ENCODE assay signal across 18 mouse cellular contexts in the genomic region with DNA sequence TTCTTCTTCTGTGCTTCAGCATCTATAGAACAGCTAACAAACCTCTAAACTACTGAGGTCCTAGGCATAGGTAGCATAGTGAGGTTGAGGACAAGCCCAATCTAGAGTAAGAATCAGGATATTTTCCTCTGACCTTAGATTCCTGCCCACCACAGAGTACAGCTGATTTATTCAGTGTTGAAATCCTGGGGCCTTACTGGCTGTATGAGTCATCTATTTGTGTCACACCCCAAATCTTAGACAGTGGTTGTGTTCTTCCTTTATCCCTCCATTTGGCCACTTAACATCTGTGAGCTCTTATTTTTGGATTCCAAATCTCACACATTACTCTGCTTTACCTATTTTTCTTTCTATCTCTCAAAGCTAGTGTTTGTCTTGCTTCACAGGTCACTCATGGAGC.
"Had no signal": no experiment of that assay in that cellular context is flagged by ENCODE, and none has a peak within 500 bp of the region (broad histone marks: within the 10 kb centered on the region; RNA-seq: fewer than 3 reads in every experiment).

No protein-coding gene starts in this region.

- H3K27ac ChIP-seq: kidney, postnatal 0 days; limb, embryonic 12.5 days; limb, embryonic 15.5 days; liver, embryonic 14.5 days; lung, embryonic 15.5 days; midbrain, embryonic 10.5 days; midbrain, embryonic 13.5 days had no signal

- H3K27me3 ChIP-seq: limb, embryonic 12.5 days; limb, embryonic 15.5 days; lung, embryonic 15.5 days; megakaryocyte, embryonic 14.5 days; midbrain, embryonic 13.5 days had no signal

- H3K4me3 ChIP-seq: limb, embryonic 12.5 days; limb, embryonic 15.5 days; lung, embryonic 15.5 days; megakaryocyte, embryonic 14.5 days; midbrain, embryonic 10.5 days; midbrain, embryonic 13.5 days had no signal

- H3K9ac ChIP-seq: limb, embryonic 12.5 days; limb, embryonic 15.5 days; liver, embryonic 14.5 days; lung, embryonic 15.5 days; midbrain, embryonic 13.5 days had no signal

- H3K36me3 ChIP-seq: limb, embryonic 12.5 days; limb, embryonic 15.5 days; lung, embryonic 15.5 days; midbrain, embryonic 10.5 days; midbrain, embryonic 13.5 days had no signal

- H3K4me1 ChIP-seq: limb, embryonic 12.5 days; limb, embryonic 15.5 days; lung, embryonic 15.5 days; megakaryocyte, embryonic 14.5 days; midbrain, embryonic 10.5 days; midbrain, embryonic 13.5 days had no signal

- H3K4me2 ChIP-seq: limb, embryonic 12.5 days; limb, embryonic 15.5 days; liver, embryonic 11.5 days; lung, embryonic 15.5 days; midbrain, embryonic 13.5 days had no signal

- ATAC-seq: midbrain, embryonic 13.5 days; midbrain, embryonic 16.5 days had no signal

- H3K9me3 ChIP-seq: limb, embryonic 12.5 days; limb, embryonic 15.5 days; lung, embryonic 15.5 days; megakaryocyte, embryonic 14.5 days; midbrain, embryonic 10.5 days; midbrain, embryonic 13.5 days had no signal

- DNase-seq: kidney, postnatal 25 days; layer of hippocampus, postnatal 36 days; left cerebral cortex, postnatal 4 days; lung, adult 18-20 months; lung, postnatal 10 days; lung, postnatal 36 days; thymus, adult 18-20 months; thymus, postnatal 36 days had no signal
